In the genomic region with DNA sequence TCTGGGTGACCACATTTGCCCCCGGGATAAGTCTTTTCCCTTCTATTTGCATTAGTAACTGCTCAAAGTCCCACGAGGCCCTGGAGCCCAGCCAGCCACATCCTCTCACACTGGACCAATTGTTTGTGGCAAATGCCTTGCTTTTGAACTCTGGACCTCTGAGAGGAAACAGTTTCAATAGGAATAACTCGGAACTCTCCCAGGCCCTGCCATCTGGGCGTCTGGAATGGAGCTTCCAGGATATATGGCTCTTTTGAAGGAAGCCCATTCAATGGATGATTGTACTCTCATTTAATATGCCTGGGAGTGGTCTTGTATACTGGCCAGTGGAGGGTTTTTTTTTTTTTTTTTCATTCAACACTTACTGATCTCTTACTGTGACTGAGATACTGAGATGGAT, we compare ENCODE assay signal across 8 mouse cellular contexts. TPM values are rescaled to one million over a fixed set of nuclear protein-coding genes. Genes with fewer than 3 reads are reported as not detected.
DNase-seq lines count a peak whose midpoint lies in the region; ATAC-seq and TF ChIP-seq lines count a peak whose summit lies in the region.

No protein-coding gene starts in this region.

- H3K9me3 ChIP-seq in embryonic facial prominence, embryonic 10.5 days = peaks cover 2% of the 10 kb centered on the region; the same call in 1 of the 2 replicates
- H3K9me3 ChIP-seq in hindbrain, embryonic 11.5 days (ENCODE audit: control insufficient read depth, low read length) = no peaks in the 10 kb centered on the region
- no peaks in the 10 kb centered on the region for H3K9me3 ChIP-seq in limb, embryonic 14.5 days (ENCODE audit: control insufficient read depth, low read length)
- H3K9me3 ChIP-seq in stomach, postnatal 0 days (ENCODE audit: control insufficient read depth, low read length) = no peaks in the 10 kb centered on the region

- no peak overlapping the region for H3K9ac ChIP-seq in hindbrain, embryonic 11.5 days (ENCODE audit: low read depth, low read length)
- no peak overlapping the region for H3K9ac ChIP-seq in limb, embryonic 14.5 days (ENCODE audit: low read depth, low read length, severe bottlenecking)
- no peak overlapping the region for H3K9ac ChIP-seq in stomach, postnatal 0 days (ENCODE audit: low read length)

- no peak overlapping the region for H3K4me2 ChIP-seq in hindbrain, embryonic 11.5 days (replicated peaks; ENCODE audit: low read depth, low read length)
- H3K4me2 ChIP-seq in limb, embryonic 14.5 days (replicated peaks; ENCODE audit: low read depth, low read length, severe bottlenecking) = no peak overlapping the region
- no peak overlapping the region for H3K4me2 ChIP-seq in stomach, postnatal 0 days (replicated peaks; ENCODE audit: low read depth)

- H3K27ac ChIP-seq in embryonic facial prominence, embryonic 10.5 days (replicated peaks) = peak overlapping the region; percentile 61
- H3K27ac ChIP-seq in hindbrain, embryonic 11.5 days (ENCODE audit: low read depth, low read length) = no peak overlapping the region
- no peak overlapping the region for H3K27ac ChIP-seq in limb, embryonic 14.5 days (replicated peaks; ENCODE audit: low read depth, low read length)
- no peak overlapping the region for H3K27ac ChIP-seq in stomach, postnatal 0 days (replicated peaks)

- peaks cover 54% of the 10 kb centered on the region for H3K4me1 ChIP-seq in embryonic facial prominence, embryonic 10.5 days
- H3K4me1 ChIP-seq in hindbrain, embryonic 11.5 days (replicated peaks; ENCODE audit: control insufficient read depth, insufficient read depth, low read length) = peaks cover 8% of the 10 kb centered on the region
- peaks cover 9% of the 10 kb centered on the region; the same call in 1 of the 2 replicates for H3K4me1 ChIP-seq in limb, embryonic 14.5 days (ENCODE audit: control insufficient read depth, insufficient read depth, low read length)
- no peaks in the 10 kb centered on the region for H3K4me1 ChIP-seq in stomach, postnatal 0 days (replicated peaks; ENCODE audit: control insufficient read depth, insufficient read depth)

- no peaks in the 10 kb centered on the region for H3K36me3 ChIP-seq in embryonic facial prominence, embryonic 10.5 days (replicated peaks)
- H3K36me3 ChIP-seq in hindbrain, embryonic 11.5 days (ENCODE audit: control insufficient read depth, insufficient read depth, low read length) = no peaks in the 10 kb centered on the region
- H3K36me3 ChIP-seq in limb, embryonic 14.5 days (ENCODE audit: control insufficient read depth, insufficient read depth, low read length) = no peaks in the 10 kb centered on the region
- no peaks in the 10 kb centered on the region for H3K36me3 ChIP-seq in stomach, postnatal 0 days (ENCODE audit: control insufficient read depth, insufficient read depth, low read length)

- H3K27me3 ChIP-seq in embryonic facial prominence, embryonic 10.5 days (replicated peaks; ENCODE audit: low read depth, poor library complexity, severe bottlenecking) = peaks cover 59% of the 10 kb centered on the region
- 0 out of 2 replicates have a peak, but pooled peaks cover 3% of the 10 kb centered on the region for H3K27me3 ChIP-seq in hindbrain, embryonic 11.5 days (ENCODE audit: control insufficient read depth, insufficient read depth, low read length)
- no peaks in the 10 kb centered on the region for H3K27me3 ChIP-seq in limb, embryonic 14.5 days (ENCODE audit: control insufficient read depth, insufficient read depth, low read length)
- H3K27me3 ChIP-seq in stomach, postnatal 0 days (ENCODE audit: control insufficient read depth, insufficient read depth, low read length) = no peaks in the 10 kb centered on the region

- no peak overlapping the region for H3K4me3 ChIP-seq in embryonic facial prominence, embryonic 10.5 days
- H3K4me3 ChIP-seq in hindbrain, embryonic 11.5 days (ENCODE audit: low read depth, low read length) = no peak overlapping the region
- H3K4me3 ChIP-seq in limb, embryonic 14.5 days (replicated peaks; ENCODE audit: low read length) = no peak overlapping the region
- H3K4me3 ChIP-seq in stomach, postnatal 0 days (ENCODE audit: low read depth, low read length) = no peak overlapping the region

- TF ChIP-seq EP300 in stomach, postnatal 0 days (optimal IDR thresholded peaks at IDR 0.05) = no peak

- no peak for TF ChIP-seq POLR2A in limb, embryonic 14.5 days (IDR thresholded peaks at IDR 0.05; ENCODE audit: borderline replicate concordance, extremely low read depth, insufficient read depth, insufficient read length)

- no peak for TF ChIP-seq CTCF in stomach, postnatal 0 days (IDR thresholded peaks at IDR 0.05; ENCODE audit: low read depth)

- WGBS in embryonic facial prominence, embryonic 10.5 days = 18% methylated on average over 4 of the region's 4 CpGs
- 13% methylated on average over 4 of the region's 4 CpGs for WGBS in hindbrain, embryonic 11.5 days
- 29% methylated on average over 4 of the region's 4 CpGs for WGBS in limb, embryonic 14.5 days
- WGBS in stomach, postnatal 0 days = 23% methylated on average over 4 of the region's 4 CpGs

- DNase-seq in layer of hippocampus, postnatal 10 days (ENCODE audit: low spot score in 2 of 2) = peak; percentile 31 to 50
- DNase-seq in layer of hippocampus, adult 8-10 months (ENCODE audit: low spot score in 2 of 2) = no peak
- peak; percentile 68 for DNase-seq in embryonic facial prominence, embryonic 10.5 days (ENCODE audit: low spot score)
- DNase-seq in hindbrain, embryonic 11.5 days (ENCODE audit: low spot score) = peak; percentile 49
- peak; percentile 49 for DNase-seq in limb, embryonic 14.5 days (ENCODE audit: low spot score)
- DNase-seq in stomach, postnatal 0 days (ENCODE audit: low spot score) = peak; percentile 87
- no peak for DNase-seq in testis, postnatal 10 days (ENCODE audit: low spot score)
- no peak for DNase-seq in cerebellum, adult 9-11 months

- peak; percentile 40; the same call in 1 of the 2 replicates for ATAC-seq in hindbrain, embryonic 11.5 days (ENCODE audit: low FRiP score)
- ATAC-seq in limb, embryonic 14.5 days (ENCODE audit: low FRiP score, low read depth) = no peak
- peak; percentile 60 for ATAC-seq in stomach, postnatal 0 days (ENCODE audit: low FRiP score, low TSS enrichment)

RNA-seq across cellular contexts. Expression of a gene that starts 21.0 kb away (rescaled TPM):
- total RNA-seq in layer of hippocampus, postnatal 10 days (2021) = 10 to 100 TPM; 63.2 to 72.5 TPM
- total RNA-seq in layer of hippocampus, adult 8-10 months (2022) = 10 to 100 TPM; 47.8 to 62.3 (median 56.9) TPM
- 50.3 and 51.9 TPM in 2 replicates for polyA plus RNA-seq in embryonic facial prominence, embryonic 10.5 days (2016; fragmentation: Nextera tagmentation; extraction: Ambion mirVana)
- polyA plus RNA-seq in hindbrain, embryonic 11.5 days (2014; fragmentation: Nextera tagmentation; extraction: Ambion mirVana) = 33.7 and 36.7 TPM in 2 replicates
- polyA plus RNA-seq in limb, embryonic 14.5 days (2012; rRNA removed) = 113 and 156 TPM in 2 replicates
- polyA plus RNA-seq in limb, embryonic 14.5 days (2014; fragmentation: Nextera tagmentation; extraction: Ambion mirVana) = 45.1 and 47.3 TPM in 2 replicates
- polyA plus RNA-seq in stomach, postnatal 0 days (2015; fragmentation: Nextera tagmentation; extraction: Ambion mirVana) = 16.8 and 18.2 TPM in 2 replicates

Comparison
In these comparisons a context has a peak if more than half of its experiments do, and no peak if none do; other contexts are left out.
1. DNase-seq: peak in layer of hippocampus, postnatal 10 days (2 of 2), embryonic facial prominence, embryonic 10.5 days (single experiment), hindbrain, embryonic 11.5 days (single experiment), limb, embryonic 14.5 days (single experiment) and stomach, postnatal 0 days (single experiment); none in layer of hippocampus, adult 8-10 months (0 of 2), testis, postnatal 10 days (single experiment) and cerebellum, adult 9-11 months (single experiment).